Mouse (Mus musculus): ENCODE measurements around the gene Rell1.

DNA sequence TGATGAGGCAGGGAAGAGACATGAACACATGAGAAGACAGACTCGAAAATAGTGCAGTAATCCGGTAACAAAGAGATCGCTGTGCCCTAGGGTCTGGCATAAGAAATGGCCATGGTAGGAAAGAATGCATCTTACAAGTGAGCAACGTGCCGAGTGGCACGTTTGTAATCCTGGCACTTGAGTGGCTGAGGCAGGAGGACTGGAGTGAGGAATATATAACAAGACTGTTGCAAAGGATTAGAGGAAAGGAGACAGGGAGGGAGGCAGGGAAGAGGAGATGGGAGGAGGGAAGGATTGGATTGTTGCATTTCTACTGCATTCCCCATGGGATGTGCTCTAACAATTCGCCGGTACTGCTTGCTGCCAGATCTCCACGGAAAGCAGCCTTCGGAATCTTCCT lies 89.7 kb downstream of the Rell1 start:
- TF ChIP-seq CHD2 (IDR thresholded peaks at IDR 0.05; ENCODE audit: low read depth, low read length) (no peak), ZNF384 (IDR thresholded peaks at IDR 0.05; ENCODE audit: low read depth, low read length) (no peak), MAFK (IDR thresholded peaks at IDR 0.05; ENCODE audit: insufficient read depth, low read depth, low read length) (no peak), HCFC1 (IDR thresholded peaks at IDR 0.05; ENCODE audit: borderline replicate concordance, insufficient read depth, low read length) (no peak)
